Comparison of ENCODE assay signal across 10 mouse cellular contexts in genomic region chr9:61999653-62000420, GRCm38 (mm10). TPM values are rescaled to one million over a fixed set of nuclear protein-coding genes. Genes with fewer than 3 reads are reported as not detected.
A peak's percentile ranks its signal among the peaks of the same experiment; 100 is the strongest.
DNase-seq lines count a peak whose midpoint lies in the region; ATAC-seq and TF ChIP-seq lines count a peak whose summit lies in the region.
"Had no signal": no experiment of that assay in that cellular context is flagged by ENCODE, and none has a peak within 500 bp of the region (broad histone marks: within the 10 kb centered on the region; RNA-seq: fewer than 3 reads in every experiment).

No protein-coding gene starts in this region.

- peak; percentile 81 for DNase-seq in lung, postnatal 0 days (ENCODE audit: low spot score)
- DNase-seq in urinary bladder, postnatal 10 days (ENCODE audit: low spot score): peak; percentile 27
- no peak for DNase-seq in frontal cortex, postnatal 14 days (ENCODE audit: low spot score in 2 of 2)
- DNase-seq in spleen, postnatal 36 days (ENCODE audit: low spot score in 2 of 2): no peak
- no peak for DNase-seq in adrenal gland, postnatal 4 days (ENCODE audit: low spot score in 2 of 2)
- DNase-seq: cerebellum, adult 2 months; gastrocnemius, adult 2 months had no signal

- no peaks in the 10 kb centered on the region for H3K27me3 ChIP-seq in intestine, embryonic 16.5 days (replicated peaks; ENCODE audit: control insufficient read depth, insufficient read depth, low read length)
- H3K27me3 ChIP-seq in kidney, embryonic 16.5 days (ENCODE audit: insufficient read depth, low read length): no peaks in the 10 kb centered on the region
- no peaks in the 10 kb centered on the region for H3K27me3 ChIP-seq in lung, postnatal 0 days (replicated peaks; ENCODE audit: insufficient read depth, low read length)
- H3K27me3 ChIP-seq: liver, embryonic 12.5 days had no signal

- TF ChIP-seq EP300 in lung, postnatal 0 days (IDR thresholded peaks at IDR 0.05): no peak

- ATAC-seq in intestine, embryonic 16.5 days: peak; percentile 94
- ATAC-seq in kidney, embryonic 16.5 days (ENCODE audit: low FRiP score, low TSS enrichment): peak; percentile 95
- peak; percentile 92 for ATAC-seq in lung, postnatal 0 days
- ATAC-seq: liver, embryonic 12.5 days had no signal

- 53% methylated on average over 6 of the region's 6 CpGs for WGBS in intestine, embryonic 16.5 days
- 64% methylated on average over 6 of the region's 6 CpGs for WGBS in kidney, embryonic 16.5 days
- WGBS in lung, postnatal 0 days: 54% methylated on average over 6 of the region's 6 CpGs

- H3K36me3 ChIP-seq in intestine, embryonic 16.5 days (ENCODE audit: control insufficient read depth, insufficient read depth, low read length): no peaks in the 10 kb centered on the region
- no peaks in the 10 kb centered on the region for H3K36me3 ChIP-seq in kidney, embryonic 16.5 days (ENCODE audit: insufficient read depth, low read length)
- H3K36me3 ChIP-seq in lung, postnatal 0 days (ENCODE audit: insufficient read depth, low read length): no peaks in the 10 kb centered on the region
- H3K36me3 ChIP-seq: liver, embryonic 12.5 days had no signal

- no peak for TF ChIP-seq CTCF in lung, postnatal 0 days (IDR thresholded peaks at IDR 0.05)

- H3K4me2 ChIP-seq in intestine, embryonic 16.5 days (ENCODE audit: low read depth, low read length): no peak overlapping the region; the same call in 1 of the 2 replicates
- no peak overlapping the region for H3K4me2 ChIP-seq in kidney, embryonic 16.5 days (replicated peaks; ENCODE audit: low read depth, low read length)
- no peak overlapping the region for H3K4me2 ChIP-seq in lung, postnatal 0 days (replicated peaks; ENCODE audit: low read depth, low read length)
- H3K4me2 ChIP-seq: liver, embryonic 12.5 days had no signal

- no peak overlapping the region for H3K9ac ChIP-seq in intestine, embryonic 16.5 days (ENCODE audit: low read depth, low read length)
- no peak overlapping the region for H3K9ac ChIP-seq in kidney, embryonic 16.5 days (replicated peaks; ENCODE audit: low read length)
- H3K9ac ChIP-seq in lung, postnatal 0 days (replicated peaks; ENCODE audit: low read depth): no peak overlapping the region
- H3K9ac ChIP-seq: liver, embryonic 12.5 days had no signal

- H3K4me3 ChIP-seq in intestine, embryonic 16.5 days (ENCODE audit: low read length): no peak overlapping the region
- H3K4me3 ChIP-seq in kidney, embryonic 16.5 days (ENCODE audit: low read length): no peak overlapping the region
- H3K4me3 ChIP-seq in lung, postnatal 0 days (ENCODE audit: low read depth, low read length): no peak overlapping the region
- H3K4me3 ChIP-seq: gastrocnemius, adult 2 months; liver, embryonic 12.5 days had no signal

- H3K4me1 ChIP-seq in intestine, embryonic 16.5 days (ENCODE audit: control insufficient read depth, insufficient read depth, low read length): peaks cover 13% of the 10 kb centered on the region; the same call in 1 of the 2 replicates
- H3K4me1 ChIP-seq in kidney, embryonic 16.5 days (ENCODE audit: insufficient read depth, low read length): peaks cover 13% of the 10 kb centered on the region; the same call in 1 of the 2 replicates
- no peaks in the 10 kb centered on the region for H3K4me1 ChIP-seq in lung, postnatal 0 days (ENCODE audit: insufficient read depth, low read depth, low read length)

- H3K27ac ChIP-seq in intestine, embryonic 16.5 days (ENCODE audit: low read length): peak overlapping the region; percentile 38; the same call in 1 of the 2 replicates
- H3K27ac ChIP-seq in kidney, embryonic 16.5 days (ENCODE audit: low read length): peak overlapping the region; percentile 48; the same call in 1 of the 2 replicates
- 0 out of 2 replicates have a peak overlapping the region, but pooled peaks have one; percentile 4 for H3K27ac ChIP-seq in lung, postnatal 0 days (ENCODE audit: low read length)
- H3K27ac ChIP-seq: gastrocnemius, adult 2 months; liver, embryonic 12.5 days had no signal

- H3K9me3 ChIP-seq in intestine, embryonic 16.5 days (ENCODE audit: control insufficient read depth, low read length): no peaks in the 10 kb centered on the region
- no peaks in the 10 kb centered on the region for H3K9me3 ChIP-seq in kidney, embryonic 16.5 days (ENCODE audit: low read length)
- no peaks in the 10 kb centered on the region for H3K9me3 ChIP-seq in lung, postnatal 0 days (ENCODE audit: low read length)
- H3K9me3 ChIP-seq: liver, embryonic 12.5 days had no signal

RNA-seq across cellular contexts. Expression of gene Paqr5, which starts 26.8 kb away (rescaled TPM):
- polyA plus RNA-seq in intestine, embryonic 16.5 days (2015; fragmentation: Nextera tagmentation; extraction: Ambion mirVana): 8.7 and 11.3 TPM in 2 replicates
- 50.4 and 53.4 TPM in 2 replicates for polyA plus RNA-seq in kidney, embryonic 16.5 days (2015; fragmentation: Nextera tagmentation; extraction: Ambion mirVana)
- polyA plus RNA-seq in lung, postnatal 0 days (2015; fragmentation: Nextera tagmentation; extraction: Ambion mirVana): 8.7 and 10.5 TPM in 2 replicates
- 1 to 10 TPM; 1.9 to 9.9 TPM for total RNA-seq in adrenal gland, postnatal 4 days (2021)
- total RNA-seq: gastrocnemius, adult 2 months had no signal

RNA-seq across cellular contexts. Expression of gene Kif23, which starts 53.3 kb away (rescaled TPM):
- 80.7 and 82.8 TPM in 2 replicates for polyA plus RNA-seq in intestine, embryonic 16.5 days (2015; fragmentation: Nextera tagmentation; extraction: Ambion mirVana)
- polyA plus RNA-seq in kidney, embryonic 16.5 days (2015; fragmentation: Nextera tagmentation; extraction: Ambion mirVana): 122 and 129 TPM in 2 replicates
- 7.7 and 11.0 TPM in 2 replicates for polyA plus RNA-seq in lung, postnatal 0 days (2015; fragmentation: Nextera tagmentation; extraction: Ambion mirVana)
- total RNA-seq in adrenal gland, postnatal 4 days (2021): 10 to 100 TPM; 45.0 to 52.8 TPM

Comparison
In these comparisons a context has a peak if more than half of its experiments do, and no peak if none do; other contexts are left out.
1. DNase-seq: peak in lung, postnatal 0 days (single experiment) and urinary bladder, postnatal 10 days (single experiment); none in frontal cortex, postnatal 14 days (0 of 2), spleen, postnatal 36 days (0 of 2) and adrenal gland, postnatal 4 days (0 of 2).
2. Peak in every context shown above with its lines, with median percentiles within 50 percentile points of each other: ATAC-seq and H3K27ac ChIP-seq.